15 mouse cellular contexts compared by ENCODE assay signal in genomic region chr11:65402460-65403154, GRCm38 (mm10).
DNase-seq lines count a peak whose midpoint lies in the region; ATAC-seq lines count a peak whose summit lies in the region.
"Had no signal": no experiment of that assay in that cellular context is flagged by ENCODE, and none has a peak within 500 bp of the region (broad histone marks: within the 10 kb centered on the region; RNA-seq: fewer than 3 reads in every experiment).

No protein-coding gene starts in this region.

- peak; percentile 14 for DNase-seq in embryo, embryonic 10.5 days (ENCODE audit: low spot score)
- DNase-seq in embryo, embryonic 10 days (ENCODE audit: low spot score) = no peak
- DNase-seq in layer of hippocampus, adult 18-20 months (ENCODE audit: low spot score in 2 of 2) = peak; percentile 3 to 48
- DNase-seq in layer of hippocampus, adult 11-12 months (ENCODE audit: low spot score) = no peak
- no peak for DNase-seq in retina, embryonic 14.5 days (ENCODE audit: low spot score)
- DNase-seq: gastrocnemius, postnatal 10 days; spleen, adult 18-20 months; thymus, adult 18-20 months had no signal

- H3K4me3 ChIP-seq in forebrain, embryonic 16.5 days (replicated peaks; ENCODE audit: low read length) = no peak overlapping the region
- H3K4me3 ChIP-seq: heart, embryonic 15.5 days had no signal

- peak; percentile 45; the same call in 1 of the 2 replicates for ATAC-seq in cerebellum, adult (ENCODE audit: insufficient number of reproducible peaks, low FRiP score, low TSS enrichment)
- ATAC-seq in forebrain, embryonic 16.5 days = peak; percentile 85
- ATAC-seq in megakaryocyte progenitor cell, adult 5-6 weeks (replicated peaks; ENCODE audit: poor library complexity) = no peak
- ATAC-seq: intestine, postnatal 0 days; midbrain, embryonic 16.5 days had no signal

- H3K9ac ChIP-seq in forebrain, embryonic 16.5 days (replicated peaks; ENCODE audit: low read depth, low read length) = no peak overlapping the region
- H3K9ac ChIP-seq: heart, embryonic 15.5 days; liver, embryonic 14.5 days had no signal

- H3K4me2 ChIP-seq in forebrain, embryonic 16.5 days (ENCODE audit: low read length) = no peak overlapping the region
- H3K4me2 ChIP-seq: heart, embryonic 15.5 days had no signal

- H3K36me3 ChIP-seq in forebrain, embryonic 16.5 days (ENCODE audit: control insufficient read depth, insufficient read depth) = no peaks in the 10 kb centered on the region
- H3K36me3 ChIP-seq: heart, embryonic 15.5 days had no signal

- H3K27me3 ChIP-seq in forebrain, embryonic 16.5 days (replicated peaks; ENCODE audit: control insufficient read depth, insufficient read depth, low read length) = no peaks in the 10 kb centered on the region
- H3K27me3 ChIP-seq: heart, embryonic 15.5 days had no signal

- no peak overlapping the region for H3K27ac ChIP-seq in forebrain, embryonic 16.5 days (ENCODE audit: low read length)
- H3K27ac ChIP-seq: heart, embryonic 15.5 days; liver, embryonic 14.5 days had no signal

- no peaks in the 10 kb centered on the region; the same call in 1 of the 2 replicates for H3K4me1 ChIP-seq in forebrain, embryonic 16.5 days (replicated peaks; ENCODE audit: control insufficient read depth, insufficient read depth, low read length)
- H3K4me1 ChIP-seq: heart, embryonic 15.5 days had no signal

- 69% methylated on average over 12 of the region's 12 CpGs for WGBS in forebrain, embryonic 16.5 days

- H3K9me3 ChIP-seq in forebrain, embryonic 16.5 days (ENCODE audit: control insufficient read depth, low read length) = no peaks in the 10 kb centered on the region
- H3K9me3 ChIP-seq: heart, embryonic 15.5 days had no signal

Comparison
In these comparisons a context has a peak if more than half of its experiments do, and no peak if none do; other contexts are left out.
1. DNase-seq: peak in embryo, embryonic 10.5 days (single experiment) and layer of hippocampus, adult 18-20 months (2 of 2); none in embryo, embryonic 10 days (single experiment), layer of hippocampus, adult 11-12 months (single experiment) and retina, embryonic 14.5 days (single experiment).